Mouse (Mus musculus) liver, postnatal 0 days (tissue): ENCODE data around the gene Dnajb13.

Experiments used
- CTCF ChIP-seq: sonication (generic); IDR thresholded peaks from 2 replicates; pipeline ENCODE4 v1.5.1; 2016; ENCODE audit warnings: antibody characterized with exemption, low read depth
- EP300 ChIP-seq: IDR thresholded peaks from 2 replicates; pipeline ENCODE4 v1.6.1; 2016; ENCODE audit warnings: antibody characterized with exemption, low read depth, mild to moderate bottlenecking

GRCm38 (mm10) chr7:100480175-100480574, 34.6 kb downstream of the Dnajb13 start:
- TF ChIP-seq CTCF (no peak), EP300 (no peak)
